Mouse (Mus musculus): ENCODE results near the gene Slc29a2. TPM values are rescaled to one million over a fixed set of nuclear protein-coding genes. Genes with fewer than 3 reads are reported as not detected.

Slc29a2 gene
- polyA plus RNA-seq, 1 experiment from 2014 or later = 8.7 TPM

- H3K27ac ChIP-seq (ENCODE audit: poor library complexity, severe bottlenecking) = no peak overlapping the region
- no peak overlapping the region for H3K4me2 ChIP-seq
- peaks cover 38% of the 10 kb centered on the region for H3K4me1 ChIP-seq (replicated peaks)
- H3K27me3 ChIP-seq (replicated peaks) = peaks cover 27% of the 10 kb centered on the region
- no peak for ATAC-seq (ENCODE audit: insufficient number of reproducible peaks, low FRiP score)
- no peak overlapping the region for H3K4me3 ChIP-seq
- H3K9ac ChIP-seq = no peak overlapping the region
- no peaks in the 10 kb centered on the region for H3K9me3 ChIP-seq (replicated peaks)
- 82% methylated on average over 6 of the region's 6 CpGs for WGBS
- peaks cover 46% of the 10 kb centered on the region for H3K36me3 ChIP-seq
Observed at GRCm38 (mm10) chr19:5049325-5049724, 25.7 kb downstream of the Slc29a2 start.

- Histone ChIP-seq H3K9me3 (replicated peaks) (no peaks in the 10 kb centered on the region), H3K36me3 (peaks cover 46% of the 10 kb centered on the region), H3K4me2 (peak within 1 kb of the TSS; percentile 67), H3K27me3 (replicated peaks) (peaks cover 33% of the 10 kb centered on the region), H3K4me1 (replicated peaks) (peaks cover 38% of the 10 kb centered on the region), H3K27ac (ENCODE audit: poor library complexity, severe bottlenecking) (peak within 1 kb of the TSS; percentile 42; the same call in 1 of the 2 replicates), H3K4me3 (peak within 1 kb of the TSS; percentile 45), H3K9ac (peak within 1 kb of the TSS; percentile 66)
- ATAC-seq (ENCODE audit: insufficient number of reproducible peaks, low FRiP score) = peak; percentile 63
- 19% methylated on average over 14 of the region's 14 CpGs for WGBS
Observed at GRCm38 (mm10) chr19:5050047-5050905, 26.6 kb downstream of the Slc29a2 start, which contains the start of gene Rin1. Gene Rin1 (plus strand): TSS chr19:5050481.

GRCm38 (mm10) chr19:5051031-5051430 lies 27.4 kb downstream of the Slc29a2 start:
- peak; percentile 20; the same call in 1 of the 2 replicates for ATAC-seq (ENCODE audit: insufficient number of reproducible peaks, low FRiP score)
- peaks cover 33% of the 10 kb centered on the region for H3K27me3 ChIP-seq (replicated peaks)
- 6% methylated on average over 17 of the region's 17 CpGs for WGBS
- no peaks in the 10 kb centered on the region for H3K9me3 ChIP-seq (replicated peaks)
- H3K4me1 ChIP-seq (replicated peaks) = peaks cover 38% of the 10 kb centered on the region
- peak overlapping the region; percentile 42; the same call in 1 of the 2 replicates for H3K27ac ChIP-seq (ENCODE audit: poor library complexity, severe bottlenecking)
- H3K36me3 ChIP-seq = peaks cover 41% of the 10 kb centered on the region
- H3K4me2 ChIP-seq = peak overlapping the region; percentile 67
- H3K4me3 ChIP-seq = peak overlapping the region; percentile 45
- H3K9ac ChIP-seq = peak overlapping the region; percentile 66

GRCm38 (mm10) chr19:5051515-5051914 lies 27.9 kb downstream of the Slc29a2 start:
- H3K27me3 ChIP-seq (replicated peaks) = peaks cover 33% of the 10 kb centered on the region
- no peak for ATAC-seq (ENCODE audit: insufficient number of reproducible peaks, low FRiP score)
- H3K9me3 ChIP-seq (replicated peaks) = no peaks in the 10 kb centered on the region

GRCm38 (mm10) chr19:5052166-5052822 lies 28.6 kb downstream of the Slc29a2 start:
- H3K4me2 ChIP-seq = peak overlapping the region; percentile 67
- H3K9me3 ChIP-seq (replicated peaks) = no peaks in the 10 kb centered on the region
- H3K4me1 ChIP-seq (replicated peaks) = peaks cover 38% of the 10 kb centered on the region
- H3K9ac ChIP-seq = peak overlapping the region; percentile 44
- no peak for ATAC-seq (ENCODE audit: insufficient number of reproducible peaks, low FRiP score)
- 27% methylated on average over 25 of the region's 25 CpGs for WGBS
- H3K27me3 ChIP-seq (replicated peaks) = peaks cover 33% of the 10 kb centered on the region
- peak overlapping the region; percentile 45 for H3K4me3 ChIP-seq
- H3K27ac ChIP-seq (ENCODE audit: poor library complexity, severe bottlenecking) = 0 out of 2 replicates have a peak overlapping the region, but pooled peaks have one; percentile 42
- H3K36me3 ChIP-seq = peaks cover 29% of the 10 kb centered on the region

More at GRCm38 (mm10) chr19:5051515-5051914, 27.9 kb downstream of the Slc29a2 start:
- peak overlapping the region; percentile 67 for H3K4me2 ChIP-seq
- peak overlapping the region; percentile 42; the same call in 1 of the 2 replicates for H3K27ac ChIP-seq (ENCODE audit: poor library complexity, severe bottlenecking)
- H3K9ac ChIP-seq = peak overlapping the region; percentile 66
- H3K4me1 ChIP-seq (replicated peaks) = peaks cover 38% of the 10 kb centered on the region
- H3K4me3 ChIP-seq = peak overlapping the region; percentile 45
- H3K36me3 ChIP-seq = peaks cover 36% of the 10 kb centered on the region
- 58% methylated on average over 3 of the region's 3 CpGs for WGBS

- H3K36me3 ChIP-seq = peaks cover 23% of the 10 kb centered on the region
- H3K27me3 ChIP-seq (replicated peaks) = peaks cover 33% of the 10 kb centered on the region
- no peaks in the 10 kb centered on the region for H3K9me3 ChIP-seq (replicated peaks)
- no peak for ATAC-seq (ENCODE audit: insufficient number of reproducible peaks, low FRiP score)
- no peak overlapping the region for H3K9ac ChIP-seq
- H3K4me3 ChIP-seq = no peak overlapping the region
- H3K4me2 ChIP-seq = peak overlapping the region; percentile 67
- H3K4me1 ChIP-seq (replicated peaks) = peaks cover 38% of the 10 kb centered on the region
- no peak overlapping the region for H3K27ac ChIP-seq (ENCODE audit: poor library complexity, severe bottlenecking)
- WGBS = 63% methylated on average over 17 of the region's 17 CpGs
Observed at GRCm38 (mm10) chr19:5052853-5053252, 29.2 kb downstream of the Slc29a2 start.

GRCm38 (mm10) chr19:5053909-5054308 lies 30.2 kb downstream of the Slc29a2 start:
- H3K27ac ChIP-seq (ENCODE audit: poor library complexity, severe bottlenecking) = no peak overlapping the region
- H3K27me3 ChIP-seq (replicated peaks) = peaks cover 33% of the 10 kb centered on the region
- H3K4me1 ChIP-seq (replicated peaks) = peaks cover 49% of the 10 kb centered on the region
- WGBS = 18% methylated on average over 9 of the region's 9 CpGs
- H3K9ac ChIP-seq = no peak overlapping the region
- no peak for ATAC-seq (ENCODE audit: insufficient number of reproducible peaks, low FRiP score)
- peaks cover 14% of the 10 kb centered on the region for H3K36me3 ChIP-seq
- no peak overlapping the region for H3K4me3 ChIP-seq
- H3K9me3 ChIP-seq (replicated peaks) = no peaks in the 10 kb centered on the region
- no peak overlapping the region for H3K4me2 ChIP-seq

GRCm38 (mm10) chr19:5056251-5056650 lies 32.6 kb downstream of the Slc29a2 start:
- no peak overlapping the region for H3K4me3 ChIP-seq
- no peak overlapping the region for H3K27ac ChIP-seq (ENCODE audit: poor library complexity, severe bottlenecking)
- ATAC-seq (ENCODE audit: insufficient number of reproducible peaks, low FRiP score) = no peak
- 0 out of 2 replicates have a peak, but pooled peaks cover 5% of the 10 kb centered on the region for H3K36me3 ChIP-seq
- H3K9me3 ChIP-seq (replicated peaks) = no peaks in the 10 kb centered on the region
- H3K4me1 ChIP-seq (replicated peaks) = peaks cover 53% of the 10 kb centered on the region
- no peak overlapping the region for H3K4me2 ChIP-seq
- WGBS = 11% methylated on average over 6 of the region's 6 CpGs
- H3K9ac ChIP-seq = no peak overlapping the region
- peaks cover 32% of the 10 kb centered on the region for H3K27me3 ChIP-seq (replicated peaks)

- H3K4me3 ChIP-seq = no peak overlapping the region
- 0 out of 2 replicates have a peak overlapping the region, but pooled peaks have one; percentile 4 for H3K4me2 ChIP-seq
- peak overlapping the region; percentile 44 for H3K9ac ChIP-seq
- ATAC-seq (ENCODE audit: insufficient number of reproducible peaks, low FRiP score) = no peak
- H3K4me1 ChIP-seq (replicated peaks) = peaks cover 37% of the 10 kb centered on the region
- H3K9me3 ChIP-seq (replicated peaks) = no peaks in the 10 kb centered on the region
- peaks cover 15% of the 10 kb centered on the region for H3K27me3 ChIP-seq (replicated peaks)
- peak overlapping the region; percentile 37; the same call in 1 of the 2 replicates for H3K27ac ChIP-seq (ENCODE audit: poor library complexity, severe bottlenecking)
- 0 out of 2 replicates have a peak, but pooled peaks cover 3% of the 10 kb centered on the region for H3K36me3 ChIP-seq
- WGBS = 20% methylated on average over 16 of the region's 16 CpGs
Observed at GRCm38 (mm10) chr19:5057876-5058775, 34.5 kb downstream of the Slc29a2 start.

All from heart, embryonic 12.5 days (tissue).